14 mouse cellular contexts compared by ENCODE assay signal in genomic region chr10:12931492-12932400, GRCm38 (mm10). TPM values are rescaled to one million over a fixed set of nuclear protein-coding genes. Genes with fewer than 3 reads are reported as not detected.
A peak's percentile ranks its signal among the peaks of the same experiment; 100 is the strongest.
DNase-seq lines count a peak whose midpoint lies in the region; ATAC-seq and TF ChIP-seq lines count a peak whose summit lies in the region.
"Had no signal": no experiment of that assay in that cellular context is flagged by ENCODE, and none has a peak within 500 bp of the region (broad histone marks: within the 10 kb centered on the region; RNA-seq: fewer than 3 reads in every experiment).

No protein-coding gene starts in this region.

- H3K9me3 ChIP-seq in liver, postnatal 0 days (ENCODE audit: low read length) = no peaks in the 10 kb centered on the region
- H3K9me3 ChIP-seq: forebrain, embryonic 15.5 days; heart, embryonic 13.5 days; hindbrain, embryonic 15.5 days; liver, embryonic 13.5 days had no signal

- H3K9ac ChIP-seq in liver, postnatal 0 days (replicated peaks) = no peak overlapping the region
- H3K9ac ChIP-seq: forebrain, embryonic 15.5 days; heart, embryonic 13.5 days; hindbrain, embryonic 15.5 days; liver, embryonic 13.5 days had no signal

- no peak for TF ChIP-seq CTCF in liver, postnatal 0 days (IDR thresholded peaks at IDR 0.05; ENCODE audit: low read depth)

- TF ChIP-seq EP300 in liver, postnatal 0 days (IDR thresholded peaks at IDR 0.05; ENCODE audit: low read depth) = no peak

- H3K27me3 ChIP-seq in liver, postnatal 0 days (ENCODE audit: insufficient read depth, low read length) = no peaks in the 10 kb centered on the region
- H3K27me3 ChIP-seq: forebrain, embryonic 15.5 days; heart, embryonic 13.5 days; hindbrain, embryonic 15.5 days; liver, embryonic 13.5 days had no signal

- WGBS in liver, postnatal 0 days (ENCODE audit: insufficient replicate concordance) = 54% methylated on average over 10 of the region's 10 CpGs

- H3K4me1 ChIP-seq in liver, postnatal 0 days (ENCODE audit: insufficient read depth) = 0 out of 2 replicates have a peak, but pooled peaks cover 3% of the 10 kb centered on the region
- H3K4me1 ChIP-seq: forebrain, embryonic 15.5 days; hindbrain, embryonic 15.5 days had no signal

- no peaks in the 10 kb centered on the region for H3K36me3 ChIP-seq in liver, postnatal 0 days (replicated peaks; ENCODE audit: insufficient read depth, low read length)
- H3K36me3 ChIP-seq: forebrain, embryonic 15.5 days; heart, embryonic 13.5 days; hindbrain, embryonic 15.5 days; liver, embryonic 13.5 days had no signal

- no peak for ATAC-seq in liver, postnatal 0 days
- ATAC-seq: forebrain, embryonic 15.5 days had no signal

- intact Hi-C loops in heart, postnatal 36 days (cut with DNase I) = no loop called here

- no peak overlapping the region for H3K27ac ChIP-seq in liver, postnatal 0 days (ENCODE audit: low read depth)
- H3K27ac ChIP-seq: forebrain, embryonic 15.5 days; heart, embryonic 13.5 days; hindbrain, embryonic 15.5 days; liver, embryonic 13.5 days had no signal

- no peak overlapping the region for H3K4me3 ChIP-seq in liver, postnatal 0 days (ENCODE audit: low read depth, low read length)
- H3K4me3 ChIP-seq: forebrain, embryonic 15.5 days; heart, embryonic 13.5 days; hindbrain, embryonic 15.5 days; liver, embryonic 13.5 days had no signal

- H3K4me2 ChIP-seq in liver, postnatal 0 days (ENCODE audit: low read depth, low read length) = no peak overlapping the region
- H3K4me2 ChIP-seq: forebrain, embryonic 15.5 days; heart, embryonic 13.5 days; hindbrain, embryonic 15.5 days; liver, embryonic 13.5 days had no signal

- peak; percentile 62 for DNase-seq in kidney, postnatal 10 days
- no peak for DNase-seq in kidney, adult 11 months
- DNase-seq in Muller cell, postnatal 12 days (ENCODE audit: inconsistent ontology term) = peak; percentile 86
- peak; percentile 8 for DNase-seq in brain, adult 2 months (ENCODE audit: low read depth, low spot score)
- DNase-seq in kidney, postnatal 4 days = peak; percentile 35 to 47
- DNase-seq in liver, postnatal 0 days = no peak
- DNase-seq in heart, postnatal 36 days = no peak
- DNase-seq: cerebellum, adult 18-20 months; embryo, embryonic 11 days; gastrocnemius, postnatal 14 days; liver, embryonic 13.5 days had no signal

RNA-seq across cellular contexts. Expression of gene Stx11, which starts 32.4 kb away (rescaled TPM):
- 10.3 and 11.9 TPM in 2 replicates for polyA plus RNA-seq in liver, postnatal 0 days (2015; fragmentation: Nextera tagmentation; extraction: Ambion mirVana)
- total RNA-seq in heart, postnatal 36 days (2021) = 1 to 10 TPM; 1.3 to 2.2 TPM

Comparison
In these comparisons a context has a peak if more than half of its experiments do, and no peak if none do; other contexts are left out.
1. DNase-seq: peak in kidney, postnatal 10 days (single experiment), Muller cell, postnatal 12 days (single experiment), brain, adult 2 months (single experiment) and kidney, postnatal 4 days (2 of 2); none in kidney, adult 11 months (single experiment), liver, postnatal 0 days (single experiment) and heart, postnatal 36 days (0 of 2).